Mouse (Mus musculus): Measurements from ENCODE around the gene Bmp7. TPM values are rescaled to one million over a fixed set of nuclear protein-coding genes. Genes with fewer than 3 reads are reported as not detected.

Bmp7 gene
- polyA plus RNA-seq, 1 experiment from 2014 or later, result 1.1 TPM

GRCm38 (mm10) chr2:172933631-172934419 is 6.3 kb downstream of the Bmp7 start:
- Histone ChIP-seq H3K9me3 (ENCODE audit: low read length) (no peaks in the 10 kb centered on the region), H3K27ac (ENCODE audit: low read length) (no peak overlapping the region), H3K4me2 (replicated peaks; ENCODE audit: low read depth, low read length) (peak overlapping the region; percentile 35), H3K9ac (replicated peaks; ENCODE audit: low read depth) (no peak overlapping the region), H3K27me3 (replicated peaks; ENCODE audit: insufficient read depth, low read length) (peaks cover 9% of the 10 kb centered on the region; the same call in 1 of the 2 replicates), H3K4me3 (ENCODE audit: low read depth, low read length) (no peak overlapping the region), H3K4me1 (ENCODE audit: insufficient read depth, low read depth, low read length) (0 out of 2 replicates have a peak, but pooled peaks cover 3% of the 10 kb centered on the region), H3K36me3 (ENCODE audit: insufficient read depth, low read length) (no peaks in the 10 kb centered on the region)
- ATAC-seq (peak; percentile 83), DNase-seq (ENCODE audit: low spot score) (peak; percentile 59)
- TF ChIP-seq EP300 (IDR thresholded peaks at IDR 0.05) (peak; percentile 63), CTCF (IDR thresholded peaks at IDR 0.05) (no peak)
- WGBS, result 16% methylated on average over 34 of the region's 34 CpGs

DNA sequence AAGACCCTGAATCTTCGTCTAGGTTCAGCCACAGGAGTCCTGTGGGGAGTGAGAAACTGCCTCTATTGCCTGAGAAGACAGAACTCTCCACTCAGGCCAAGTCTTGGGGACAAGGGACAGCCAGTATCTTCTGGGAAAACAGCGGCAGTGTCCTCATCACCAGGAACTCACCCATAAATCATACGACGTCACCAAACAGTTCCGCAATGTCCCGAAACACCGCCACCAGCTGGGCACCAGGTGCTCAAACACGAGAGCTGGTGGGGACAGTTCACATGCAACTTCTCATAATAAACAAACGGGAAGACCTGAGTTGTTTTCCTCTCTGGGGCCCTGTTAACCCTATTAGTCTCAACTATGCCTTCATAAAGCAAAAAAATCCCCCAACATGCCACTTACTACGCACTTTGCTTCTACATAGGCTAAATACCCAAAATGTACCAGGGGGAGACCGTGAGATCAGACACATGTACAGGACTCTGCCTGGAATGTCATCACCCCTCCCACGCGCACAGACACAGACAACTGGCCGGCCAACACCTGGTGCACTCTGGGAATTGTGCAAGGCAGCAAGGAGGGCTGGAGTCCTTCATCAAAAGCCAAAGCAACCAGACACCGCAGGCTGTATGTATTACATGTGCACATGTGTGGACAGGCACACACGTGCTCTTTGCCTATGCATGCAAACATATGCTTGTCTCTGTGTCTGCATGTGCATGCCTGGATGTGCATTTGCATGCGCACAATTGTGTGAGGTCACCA is 8.8 kb downstream of the Bmp7 start:
- 74% methylated on average over 17 of the region's 17 CpGs for WGBS
- no peak for DNase-seq (ENCODE audit: low spot score)
- no peak for ATAC-seq
- no peak overlapping the region for H3K4me3 ChIP-seq (ENCODE audit: low read depth, low read length)
- H3K4me2 ChIP-seq (replicated peaks; ENCODE audit: low read depth, low read length), result no peak overlapping the region
- H3K9me3 ChIP-seq (ENCODE audit: low read length), result no peaks in the 10 kb centered on the region
- no peak overlapping the region for H3K9ac ChIP-seq (replicated peaks; ENCODE audit: low read depth)
- no peak overlapping the region for H3K27ac ChIP-seq (ENCODE audit: low read length)
- TF ChIP-seq EP300 (IDR thresholded peaks at IDR 0.05) (0 out of 2 replicates have a peak, but pooled peaks have one; percentile 10), CTCF (IDR thresholded peaks at IDR 0.05) (peak; percentile 26; the same call in 1 of the 2 replicates)
- 0 out of 2 replicates have a peak, but pooled peaks cover 3% of the 10 kb centered on the region for H3K4me1 ChIP-seq (ENCODE audit: insufficient read depth, low read depth, low read length)
- H3K36me3 ChIP-seq (ENCODE audit: insufficient read depth, low read length), result no peaks in the 10 kb centered on the region
- no peaks in the 10 kb centered on the region for H3K27me3 ChIP-seq (replicated peaks; ENCODE audit: insufficient read depth, low read length)

DNA sequence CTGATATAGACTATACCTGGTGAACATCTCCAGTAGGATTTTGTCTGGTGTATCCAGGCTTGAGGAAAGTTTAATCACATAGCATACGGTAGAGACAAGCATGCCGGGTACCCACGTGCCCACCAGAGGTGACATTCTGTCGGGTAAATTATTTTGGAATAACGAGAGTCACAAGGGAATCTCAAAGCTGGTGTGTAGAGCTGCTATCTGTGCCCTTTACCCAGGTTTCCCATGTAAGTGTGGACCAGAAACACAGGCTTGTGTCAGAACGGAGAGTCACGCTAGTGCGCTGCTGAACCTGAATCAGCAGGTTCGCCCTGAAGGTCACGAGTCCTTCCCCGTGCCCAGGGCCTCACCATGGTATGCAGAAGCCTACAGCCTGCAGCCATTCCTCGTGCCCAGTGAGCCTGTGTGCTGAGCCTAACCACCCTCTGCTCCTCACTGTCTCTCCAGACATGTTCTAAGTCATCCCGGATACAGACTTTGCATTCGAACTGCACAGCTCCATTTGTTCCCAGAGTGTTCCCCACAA is 10.2 kb downstream of the Bmp7 start:
- Histone ChIP-seq H3K9ac (replicated peaks; ENCODE audit: low read depth) (no peak overlapping the region), H3K27me3 (replicated peaks; ENCODE audit: insufficient read depth, low read length) (no peaks in the 10 kb centered on the region), H3K36me3 (ENCODE audit: insufficient read depth, low read length) (no peaks in the 10 kb centered on the region), H3K4me3 (ENCODE audit: low read depth, low read length) (no peak overlapping the region), H3K4me2 (replicated peaks; ENCODE audit: low read depth, low read length) (no peak overlapping the region), H3K4me1 (ENCODE audit: insufficient read depth, low read depth, low read length) (0 out of 2 replicates have a peak, but pooled peaks cover 3% of the 10 kb centered on the region), H3K27ac (ENCODE audit: low read length) (no peak overlapping the region), H3K9me3 (ENCODE audit: low read length) (no peaks in the 10 kb centered on the region)
- TF ChIP-seq CTCF (IDR thresholded peaks at IDR 0.05) (no peak), EP300 (IDR thresholded peaks at IDR 0.05) (no peak)
- ATAC-seq (no peak), DNase-seq (ENCODE audit: low spot score) (no peak)
- WGBS, result 85% methylated on average over 14 of the region's 14 CpGs

DNA sequence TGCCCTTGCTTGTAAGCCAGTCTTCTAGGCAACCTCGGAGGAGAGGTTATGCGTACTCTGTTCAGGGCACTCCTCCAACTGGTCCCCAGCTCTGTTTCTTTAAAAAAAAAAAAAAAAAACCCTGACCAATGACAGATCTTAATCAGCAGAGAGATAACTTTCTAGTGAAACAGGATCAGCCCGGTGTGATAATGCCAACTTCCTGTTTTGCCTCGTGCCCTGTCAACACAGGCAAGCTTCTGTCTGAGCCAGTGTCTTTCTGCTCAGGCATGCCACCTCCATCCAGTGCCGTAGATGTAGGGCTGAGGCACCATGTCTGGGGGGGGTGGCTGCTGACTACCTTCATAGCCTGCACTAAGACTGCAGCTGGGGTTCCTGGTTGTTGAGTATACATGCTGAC is 12.5 kb downstream of the Bmp7 start:
- Histone ChIP-seq H3K36me3 (ENCODE audit: insufficient read depth, low read length) (no peaks in the 10 kb centered on the region), H3K9ac (replicated peaks; ENCODE audit: low read depth) (no peak overlapping the region), H3K27ac (ENCODE audit: low read length) (no peak overlapping the region), H3K4me2 (replicated peaks; ENCODE audit: low read depth, low read length) (no peak overlapping the region), H3K27me3 (replicated peaks; ENCODE audit: insufficient read depth, low read length) (no peaks in the 10 kb centered on the region), H3K4me1 (ENCODE audit: insufficient read depth, low read depth, low read length) (no peaks in the 10 kb centered on the region), H3K9me3 (ENCODE audit: low read length) (no peaks in the 10 kb centered on the region), H3K4me3 (ENCODE audit: low read depth, low read length) (no peak overlapping the region)
- TF ChIP-seq EP300 (IDR thresholded peaks at IDR 0.05), result no peak
- TF ChIP-seq CTCF (IDR thresholded peaks at IDR 0.05), result no peak
- 44% methylated on average over 5 of the region's 5 CpGs for WGBS
- no peak for ATAC-seq
- DNase-seq (ENCODE audit: low spot score), result no peak

GRCm38 (mm10) chr2:172926311-172926710 is 13.8 kb downstream of the Bmp7 start:
- Histone ChIP-seq H3K9ac (replicated peaks; ENCODE audit: low read depth) (no peak overlapping the region), H3K36me3 (ENCODE audit: insufficient read depth, low read length) (no peaks in the 10 kb centered on the region), H3K4me1 (ENCODE audit: insufficient read depth, low read depth, low read length) (no peaks in the 10 kb centered on the region), H3K9me3 (ENCODE audit: low read length) (no peaks in the 10 kb centered on the region), H3K27me3 (replicated peaks; ENCODE audit: insufficient read depth, low read length) (no peaks in the 10 kb centered on the region), H3K4me2 (replicated peaks; ENCODE audit: low read depth, low read length) (no peak overlapping the region), H3K4me3 (ENCODE audit: low read depth, low read length) (no peak overlapping the region), H3K27ac (ENCODE audit: low read length) (no peak overlapping the region)
- ATAC-seq, result no peak
- DNase-seq (ENCODE audit: low spot score), result no peak
- 78% methylated on average over 4 of the region's 4 CpGs for WGBS
- TF ChIP-seq CTCF (IDR thresholded peaks at IDR 0.05), result no peak
- TF ChIP-seq EP300 (IDR thresholded peaks at IDR 0.05), result no peak

GRCm38 (mm10) chr2:172924961-172925360 is 15.2 kb downstream of the Bmp7 start:
- 61% methylated on average over 6 of the region's 6 CpGs for WGBS
- no peak for ATAC-seq
- no peak overlapping the region for H3K4me2 ChIP-seq (replicated peaks; ENCODE audit: low read depth, low read length)
- no peak overlapping the region for H3K4me3 ChIP-seq (ENCODE audit: low read depth, low read length)
- H3K36me3 ChIP-seq (ENCODE audit: insufficient read depth, low read length), result no peaks in the 10 kb centered on the region
- H3K9ac ChIP-seq (replicated peaks; ENCODE audit: low read depth), result no peak overlapping the region
- TF ChIP-seq EP300 (IDR thresholded peaks at IDR 0.05) (no peak), CTCF (IDR thresholded peaks at IDR 0.05) (no peak)
- no peaks in the 10 kb centered on the region for H3K4me1 ChIP-seq (ENCODE audit: insufficient read depth, low read depth, low read length)
- no peaks in the 10 kb centered on the region for H3K27me3 ChIP-seq (replicated peaks; ENCODE audit: insufficient read depth, low read length)
- no peak for DNase-seq (ENCODE audit: low spot score)
- H3K9me3 ChIP-seq (ENCODE audit: low read length), result no peaks in the 10 kb centered on the region
- H3K27ac ChIP-seq (ENCODE audit: low read length), result no peak overlapping the region

All from lung, postnatal 0 days (tissue).